Mouse (Mus musculus): ENCODE results near the gene Rps10. TPM values are rescaled to one million over a fixed set of nuclear protein-coding genes. Genes with fewer than 3 reads are reported as not detected.
"Not testable (repeated sequence)": the region's sequence is repeated elsewhere in the genome, so short reads cannot be mapped to it uniquely, and the experiment has no call there.

The Rps10 gene
- polyA plus RNA-seq, 1 experiment from 2014 or later: 987 TPM

DNA sequence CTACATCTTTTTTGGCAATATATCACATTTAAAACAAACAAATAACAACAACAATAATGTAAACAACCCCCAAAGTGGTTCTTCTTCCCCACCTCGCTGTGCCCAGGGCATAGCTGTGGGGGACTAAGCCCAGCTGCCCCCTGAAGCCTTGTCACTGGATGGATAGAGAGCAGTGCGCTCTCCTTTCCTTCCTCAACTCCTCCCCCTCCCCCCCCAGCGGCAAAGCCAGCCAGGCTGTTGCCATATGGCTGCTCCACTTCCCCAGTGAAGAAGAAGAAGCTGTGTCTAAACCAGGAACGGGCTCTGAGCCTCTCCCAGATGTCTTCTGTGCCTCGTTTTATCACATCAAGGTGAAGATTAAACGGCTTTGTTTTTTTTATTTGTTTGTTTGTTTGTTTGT, 6.6 kb upstream of the Rps10 start:
- Histone ChIP-seq H3K4me2 (no peak overlapping the region), H3K36me3 (no peaks in the 10 kb centered on the region), H3K27me3 (no peaks in the 10 kb centered on the region; the same call in 1 of the 2 replicates), H3K9me3 (no peaks in the 10 kb centered on the region), H3K4me3 (replicated peaks) (no peak overlapping the region), H3K4me1 (replicated peaks) (peaks cover 10% of the 10 kb centered on the region), H3K27ac (no peak overlapping the region), H3K9ac (replicated peaks) (no peak overlapping the region)
- ATAC-seq (ENCODE audit: insufficient number of reproducible peaks, insufficient read depth, low FRiP score, low TSS enrichment, low read depth): no peak
- WGBS: 24% methylated on average over 6 of the region's 6 CpGs

DNA sequence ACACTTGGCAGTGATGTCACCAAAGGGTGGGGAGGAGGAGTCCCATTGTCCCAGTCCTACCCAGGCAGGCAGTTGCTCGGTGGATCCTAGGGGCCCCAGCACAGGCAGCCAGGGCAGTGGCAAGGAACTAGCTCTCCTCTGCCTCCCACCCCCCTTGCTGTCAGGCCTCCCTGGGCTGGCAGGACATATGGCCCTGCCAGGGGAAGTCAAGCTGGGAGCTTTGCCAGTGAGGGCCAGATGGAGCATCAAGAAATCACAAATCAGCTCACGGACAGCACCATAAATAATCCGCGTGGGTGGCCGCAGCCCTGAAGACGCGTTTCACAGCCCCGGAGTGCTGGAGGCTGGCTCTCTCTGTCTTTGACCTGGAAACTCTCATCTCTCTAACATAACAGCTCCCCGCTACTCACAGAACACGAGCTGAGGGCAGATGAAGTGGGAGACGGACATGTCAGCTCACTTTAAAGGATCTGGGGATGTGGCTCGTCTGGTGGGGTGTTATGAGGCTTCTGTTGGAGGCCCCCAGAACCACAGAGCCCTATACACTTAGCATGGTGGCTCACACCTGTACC, 6.1 kb upstream of the Rps10 start:
- H3K9ac ChIP-seq (replicated peaks): peak overlapping the region; percentile 42
- no peaks in the 10 kb centered on the region; the same call in 1 of the 2 replicates for H3K27me3 ChIP-seq
- H3K4me2 ChIP-seq: peak overlapping the region; percentile 8; the same call in 1 of the 2 replicates
- H3K4me3 ChIP-seq (replicated peaks): no peak overlapping the region
- peaks cover 10% of the 10 kb centered on the region for H3K4me1 ChIP-seq (replicated peaks)
- H3K9me3 ChIP-seq: no peaks in the 10 kb centered on the region
- 11% methylated on average over 12 of the region's 12 CpGs for WGBS
- H3K36me3 ChIP-seq: no peaks in the 10 kb centered on the region
- ATAC-seq (ENCODE audit: insufficient number of reproducible peaks, insufficient read depth, low FRiP score, low TSS enrichment, low read depth): no peak
- no peak overlapping the region for H3K27ac ChIP-seq

DNA sequence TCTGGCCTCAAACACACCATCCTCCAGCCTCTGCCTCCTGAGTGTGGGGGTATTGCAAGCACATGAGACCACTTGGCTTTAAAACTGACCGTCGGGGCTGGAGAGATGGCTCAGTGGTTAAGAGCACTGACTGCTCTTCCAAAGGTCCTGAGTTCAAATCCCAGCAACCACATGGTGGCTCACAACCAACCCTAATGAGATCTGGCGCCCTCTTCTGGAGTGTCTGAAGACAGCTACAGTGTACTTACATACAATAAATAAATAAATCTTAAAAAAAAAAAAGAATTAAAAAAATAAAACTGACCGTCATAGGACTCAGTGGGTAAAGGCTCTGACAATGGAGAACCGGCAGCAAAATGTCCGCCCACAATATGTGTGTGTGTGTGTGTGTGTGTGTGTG, 3.4 kb upstream of the Rps10 start:
- not testable (repeated sequence) for H3K4me3 ChIP-seq (replicated peaks); H3K27ac ChIP-seq; H3K27me3 ChIP-seq; H3K9ac ChIP-seq (replicated peaks); H3K36me3 ChIP-seq; H3K4me2 ChIP-seq; H3K9me3 ChIP-seq; ATAC-seq (ENCODE audit: insufficient number of reproducible peaks, insufficient read depth, low FRiP score, low TSS enrichment, low read depth)
- 93% methylated on average over 6 of the region's 6 CpGs for WGBS
- peaks cover 19% of the 10 kb centered on the region for H3K4me1 ChIP-seq (replicated peaks)

DNA sequence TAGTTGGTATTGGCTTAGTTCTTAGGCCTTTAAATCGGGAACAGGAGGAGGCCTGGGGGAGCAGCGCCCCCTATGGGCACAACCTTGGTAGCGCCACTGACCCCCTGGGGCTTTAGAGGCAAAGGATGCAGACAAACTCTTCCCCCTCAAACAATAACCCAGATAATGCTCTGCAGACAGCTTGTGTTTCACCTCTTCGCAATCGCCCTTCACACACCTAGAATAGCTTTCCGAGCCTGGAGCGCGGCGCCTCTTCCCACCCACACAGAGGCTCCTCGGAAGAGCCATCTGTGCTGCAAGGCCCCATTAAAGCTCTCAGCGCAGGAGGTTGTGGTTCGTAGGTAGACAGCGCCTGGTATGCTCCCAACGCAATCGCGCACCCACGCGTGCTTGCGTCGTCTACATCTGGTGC, 2.5 kb upstream of the Rps10 start:
- no peaks in the 10 kb centered on the region for H3K9me3 ChIP-seq
- H3K36me3 ChIP-seq: peaks cover 2% of the 10 kb centered on the region
- H3K4me2 ChIP-seq: no peak overlapping the region
- no peak overlapping the region for H3K27ac ChIP-seq
- WGBS: 80% methylated on average over 20 of the region's 20 CpGs
- no peaks in the 10 kb centered on the region; the same call in 1 of the 2 replicates for H3K27me3 ChIP-seq
- H3K4me3 ChIP-seq (replicated peaks): no peak overlapping the region
- peaks cover 20% of the 10 kb centered on the region for H3K4me1 ChIP-seq (replicated peaks)
- H3K9ac ChIP-seq (replicated peaks): no peak overlapping the region
- no peak for ATAC-seq (ENCODE audit: insufficient number of reproducible peaks, insufficient read depth, low FRiP score, low TSS enrichment, low read depth)

DNA sequence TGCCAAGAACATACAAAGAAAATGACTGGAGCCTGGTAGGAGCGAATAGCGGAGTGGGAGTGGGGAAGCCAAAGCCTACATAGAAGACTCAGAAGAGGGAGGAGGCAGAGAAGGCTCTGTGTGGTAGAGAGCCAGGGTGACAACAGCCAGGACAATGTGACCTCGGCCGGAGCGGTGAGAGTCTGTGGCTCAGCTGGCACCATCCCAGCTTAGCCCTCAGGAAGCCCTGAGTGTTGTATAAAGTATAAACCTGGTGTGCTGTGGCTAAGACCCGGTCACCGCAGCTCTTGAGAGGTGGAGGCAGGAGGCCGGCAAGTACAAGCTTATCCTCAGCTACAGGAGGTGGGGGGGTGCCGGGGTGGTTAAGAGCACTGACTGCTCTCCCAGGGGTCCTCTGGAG, 864 bp upstream of the Rps10 start:
- Histone ChIP-seq H3K36me3 (peaks cover 18% of the 10 kb centered on the region), H3K4me3 (replicated peaks) (no peak overlapping the region), H3K4me2 (no peak overlapping the region), H3K9me3 (no peaks in the 10 kb centered on the region), H3K27me3 (no peaks in the 10 kb centered on the region), H3K9ac (replicated peaks) (no peak overlapping the region), H3K27ac (no peak overlapping the region), H3K4me1 (replicated peaks) (peaks cover 26% of the 10 kb centered on the region)
- 77% methylated on average over 9 of the region's 9 CpGs for WGBS
- no peak for ATAC-seq (ENCODE audit: insufficient number of reproducible peaks, insufficient read depth, low FRiP score, low TSS enrichment, low read depth)

DNA sequence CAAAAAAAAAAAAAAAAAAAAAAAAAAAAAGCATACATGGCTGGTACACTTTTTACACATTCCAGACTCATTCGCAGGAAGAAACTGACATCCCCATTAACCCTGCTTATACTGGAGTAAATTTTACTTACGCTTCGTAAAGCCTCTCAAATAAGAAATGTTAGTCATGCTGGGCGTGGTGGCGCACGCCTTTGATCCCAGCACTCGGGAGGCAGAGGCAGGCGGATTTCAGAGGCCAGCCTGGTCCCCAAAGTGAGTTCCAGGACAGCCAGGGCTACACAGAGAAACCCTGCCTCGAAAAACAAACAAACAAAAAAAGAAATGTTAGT, 930 bp downstream of the Rps10 start:
- H3K9me3 ChIP-seq; H3K9ac ChIP-seq (replicated peaks); ATAC-seq (ENCODE audit: insufficient number of reproducible peaks, insufficient read depth, low FRiP score, low TSS enrichment, low read depth); H3K27me3 ChIP-seq: not testable (repeated sequence)
- whole genome bisulfite sequencing: 46% methylated on average over 9 of the region's 9 CpGs
- Histone ChIP-seq H3K27ac (peak overlapping the region; percentile 95), H3K4me1 (replicated peaks) (peaks cover 31% of the 10 kb centered on the region), H3K36me3 (peaks cover 36% of the 10 kb centered on the region), H3K4me2 (peak overlapping the region; percentile 94), H3K4me3 (replicated peaks) (peak overlapping the region; percentile 70)

DNA sequence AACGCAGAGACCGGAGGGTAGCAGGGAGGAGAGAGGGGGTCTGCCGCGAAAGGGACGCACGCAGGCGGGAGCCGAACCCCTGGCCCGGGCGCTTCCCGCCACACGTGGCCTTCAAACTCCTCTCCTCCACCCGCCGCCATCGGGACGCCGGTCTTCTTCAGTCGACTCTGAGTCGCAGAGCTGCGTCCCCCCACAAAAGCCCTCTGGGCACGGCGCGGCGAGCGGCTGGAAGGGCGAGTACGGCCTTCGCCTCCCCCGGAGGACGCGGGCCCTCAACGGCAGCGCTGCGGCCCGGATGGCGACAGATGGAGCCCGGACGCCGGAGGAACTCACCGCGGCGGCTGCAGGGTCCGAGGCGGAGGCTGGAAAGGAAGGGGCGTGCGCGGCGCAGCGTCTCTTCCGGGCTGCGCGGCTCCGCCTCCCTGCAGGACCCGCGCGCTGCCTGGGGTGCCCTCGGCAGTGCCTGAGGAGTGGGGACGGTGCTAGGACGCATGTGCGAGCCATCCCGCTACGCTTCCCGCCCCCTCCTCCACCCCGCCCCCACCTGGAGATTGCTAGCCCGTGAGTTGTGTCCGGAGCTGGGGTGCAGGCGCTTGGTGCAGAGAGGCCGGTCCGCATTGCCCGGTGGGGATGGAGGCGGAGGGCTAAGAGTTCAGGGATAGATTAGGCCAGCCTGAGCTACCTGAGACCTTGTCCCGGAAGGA, 1.4 kb downstream of the Rps10 start, which contains the start of gene RPS10-NUDT3:
TSS of gene RPS10-NUDT3 (minus strand) at position 352 of the 704 bp plus-strand sequence.
- peak within 1 kb of the TSS; percentile 89 for H3K9ac ChIP-seq (replicated peaks)
- under 1% methylated on average over 63 of the region's 72 CpGs for WGBS
- H3K4me2 ChIP-seq: peak within 1 kb of the TSS; percentile 94
- ATAC-seq (ENCODE audit: insufficient number of reproducible peaks, insufficient read depth, low FRiP score, low TSS enrichment, low read depth): peak; percentile 95
- H3K4me1 ChIP-seq (replicated peaks): peaks cover 31% of the 10 kb centered on the region
- H3K27me3 ChIP-seq: no peaks in the 10 kb centered on the region
- H3K36me3 ChIP-seq: peaks cover 41% of the 10 kb centered on the region
- H3K27ac ChIP-seq: peak within 1 kb of the TSS; percentile 95
- peak within 1 kb of the TSS; percentile 70 for H3K4me3 ChIP-seq (replicated peaks)
- H3K9me3 ChIP-seq: no peaks in the 10 kb centered on the region

DNA sequence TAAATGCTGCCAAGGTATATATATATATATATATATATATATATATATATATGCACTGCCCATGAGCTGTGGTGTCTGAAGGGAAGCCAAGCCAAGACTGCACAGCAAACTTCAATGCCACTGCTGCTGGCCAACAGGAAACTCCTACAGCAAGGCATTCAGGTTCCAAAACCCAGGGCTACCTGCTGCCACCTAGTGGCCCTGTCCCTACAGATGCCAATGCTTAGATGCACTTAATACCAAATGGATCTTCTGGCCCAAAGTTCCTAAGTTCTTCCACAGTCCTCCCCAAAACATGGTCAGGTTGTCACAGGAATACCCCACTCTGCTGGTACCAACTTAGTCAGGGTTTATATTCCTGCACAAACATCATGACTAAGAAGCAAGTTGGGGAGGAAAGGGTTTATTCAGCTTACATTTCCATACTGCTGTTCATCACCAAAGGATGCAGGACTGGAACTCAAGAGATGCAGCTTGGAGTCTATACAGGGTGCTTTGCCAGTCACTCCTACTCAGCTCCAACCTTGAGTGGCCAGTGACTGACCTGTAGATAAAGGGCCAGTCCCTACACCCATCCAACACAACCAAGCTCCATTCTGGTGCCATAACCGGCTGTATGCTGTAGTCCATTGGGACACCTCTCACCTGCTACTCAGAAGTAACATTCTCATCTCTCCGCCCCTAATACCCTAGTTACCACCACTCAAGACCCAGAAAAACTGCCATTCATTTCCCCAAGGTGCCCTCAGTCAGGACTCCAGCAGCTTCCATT, 7.0 kb downstream of the Rps10 start:
- Histone ChIP-seq H3K36me3 (peaks cover 49% of the 10 kb centered on the region), H3K9ac (replicated peaks) (no peak overlapping the region), H3K9me3 (no peaks in the 10 kb centered on the region), H3K4me3 (replicated peaks) (no peak overlapping the region), H3K4me2 (no peak overlapping the region), H3K27ac (peak overlapping the region; percentile 59; the same call in 1 of the 2 replicates), H3K4me1 (replicated peaks) (peaks cover 27% of the 10 kb centered on the region), H3K27me3 (no peaks in the 10 kb centered on the region)
- WGBS: 71% methylated on average over 2 of the region's 2 CpGs
- ATAC-seq (ENCODE audit: insufficient number of reproducible peaks, insufficient read depth, low FRiP score, low TSS enrichment, low read depth): no peak

DNA sequence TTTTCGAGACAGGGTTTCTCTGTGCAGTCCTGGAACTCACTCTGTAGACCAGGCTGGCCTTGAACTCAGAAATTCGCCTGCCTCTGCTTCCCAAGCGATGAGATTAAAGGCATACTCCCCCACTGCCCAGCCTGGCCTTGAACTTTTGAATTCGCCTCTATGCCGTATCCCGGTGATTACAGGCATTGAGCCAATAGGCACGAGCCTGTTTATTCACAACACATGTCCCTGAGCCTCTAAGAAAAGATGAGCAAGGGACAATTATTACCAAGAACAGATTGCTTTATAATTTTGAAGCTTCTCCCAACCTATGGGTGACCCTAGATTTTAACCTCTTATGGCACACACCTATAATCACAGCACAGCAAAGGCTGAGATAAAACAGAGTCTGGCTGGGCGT, 8.1 kb downstream of the Rps10 start:
- H3K4me3 ChIP-seq (replicated peaks): no peak overlapping the region
- no peak overlapping the region for H3K4me2 ChIP-seq
- ATAC-seq (ENCODE audit: insufficient number of reproducible peaks, insufficient read depth, low FRiP score, low TSS enrichment, low read depth): no peak
- 89% methylated on average over 8 of the region's 8 CpGs for WGBS
- H3K9me3 ChIP-seq: no peaks in the 10 kb centered on the region
- H3K27me3 ChIP-seq: no peaks in the 10 kb centered on the region
- peaks cover 26% of the 10 kb centered on the region for H3K4me1 ChIP-seq (replicated peaks)
- no peak overlapping the region for H3K9ac ChIP-seq (replicated peaks)
- H3K36me3 ChIP-seq: peaks cover 41% of the 10 kb centered on the region
- no peak overlapping the region for H3K27ac ChIP-seq

DNA sequence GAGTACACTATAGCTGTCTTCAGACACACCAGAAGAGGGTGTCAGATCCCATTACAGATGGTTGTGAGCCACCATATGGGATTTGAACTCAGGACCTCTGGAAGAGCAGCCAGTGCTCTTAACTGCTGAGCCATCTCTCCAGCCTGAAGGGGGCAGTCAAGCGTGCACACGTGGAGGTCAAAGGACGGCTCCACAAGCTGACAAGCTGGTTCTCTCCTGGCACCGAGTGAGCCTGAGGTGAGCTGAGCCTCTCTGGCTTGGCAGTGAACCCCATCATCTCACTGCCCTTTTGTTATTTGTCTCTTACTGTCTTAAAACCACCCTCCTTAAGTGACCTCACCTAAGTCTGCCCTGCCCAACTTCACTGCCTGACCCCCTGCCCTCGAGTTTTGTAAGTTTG, 9.0 kb downstream of the Rps10 start:
- Histone ChIP-seq H3K4me1 (replicated peaks) (peaks cover 17% of the 10 kb centered on the region), H3K9me3 (no peaks in the 10 kb centered on the region), H3K27me3 (no peaks in the 10 kb centered on the region), H3K36me3 (peaks cover 32% of the 10 kb centered on the region), H3K4me2 (no peak overlapping the region), H3K4me3 (replicated peaks) (no peak overlapping the region), H3K27ac (no peak overlapping the region), H3K9ac (replicated peaks) (no peak overlapping the region)
- no peak for ATAC-seq (ENCODE audit: insufficient number of reproducible peaks, insufficient read depth, low FRiP score, low TSS enrichment, low read depth)
- 54% methylated on average over 5 of the region's 5 CpGs for WGBS

DNA sequence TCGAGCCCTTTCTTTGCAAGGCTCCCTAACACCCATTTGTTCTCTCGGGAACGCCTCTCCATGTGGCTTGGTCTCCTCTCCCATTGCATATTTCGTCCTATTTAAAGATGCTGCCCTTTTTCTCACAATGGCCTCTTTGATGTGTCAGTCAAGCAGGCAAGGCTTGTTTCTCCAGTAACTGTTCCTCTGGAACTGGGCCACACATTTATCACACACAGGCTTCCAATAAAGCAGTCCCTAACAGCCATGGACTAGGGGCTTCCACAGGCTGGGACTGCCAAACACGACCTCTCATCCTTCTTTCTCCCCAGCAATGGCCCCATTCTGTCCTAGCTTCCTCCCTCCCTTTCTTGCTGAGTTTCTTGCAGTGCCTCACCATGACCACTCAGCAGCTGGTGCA, 9.8 kb downstream of the Rps10 start:
- ATAC-seq (ENCODE audit: insufficient number of reproducible peaks, insufficient read depth, low FRiP score, low TSS enrichment, low read depth): no peak
- no peak overlapping the region for H3K4me3 ChIP-seq (replicated peaks)
- no peaks in the 10 kb centered on the region for H3K9me3 ChIP-seq
- 27% methylated on average over 5 of the region's 5 CpGs for WGBS
- H3K27ac ChIP-seq: no peak overlapping the region
- no peaks in the 10 kb centered on the region for H3K27me3 ChIP-seq
- peaks cover 10% of the 10 kb centered on the region for H3K4me1 ChIP-seq (replicated peaks)
- H3K36me3 ChIP-seq: peaks cover 24% of the 10 kb centered on the region
- H3K9ac ChIP-seq (replicated peaks): no peak overlapping the region
- H3K4me2 ChIP-seq: no peak overlapping the region
